Mouse (Mus musculus): ENCODE data around the gene Sumf2.
A peak's percentile ranks its signal among the peaks of the same experiment; 100 is the strongest.
"Not testable (repeated sequence)": the region's sequence is repeated elsewhere in the genome, so short reads cannot be mapped to it uniquely, and the experiment has no call there.

Gene Sumf2

DNA sequence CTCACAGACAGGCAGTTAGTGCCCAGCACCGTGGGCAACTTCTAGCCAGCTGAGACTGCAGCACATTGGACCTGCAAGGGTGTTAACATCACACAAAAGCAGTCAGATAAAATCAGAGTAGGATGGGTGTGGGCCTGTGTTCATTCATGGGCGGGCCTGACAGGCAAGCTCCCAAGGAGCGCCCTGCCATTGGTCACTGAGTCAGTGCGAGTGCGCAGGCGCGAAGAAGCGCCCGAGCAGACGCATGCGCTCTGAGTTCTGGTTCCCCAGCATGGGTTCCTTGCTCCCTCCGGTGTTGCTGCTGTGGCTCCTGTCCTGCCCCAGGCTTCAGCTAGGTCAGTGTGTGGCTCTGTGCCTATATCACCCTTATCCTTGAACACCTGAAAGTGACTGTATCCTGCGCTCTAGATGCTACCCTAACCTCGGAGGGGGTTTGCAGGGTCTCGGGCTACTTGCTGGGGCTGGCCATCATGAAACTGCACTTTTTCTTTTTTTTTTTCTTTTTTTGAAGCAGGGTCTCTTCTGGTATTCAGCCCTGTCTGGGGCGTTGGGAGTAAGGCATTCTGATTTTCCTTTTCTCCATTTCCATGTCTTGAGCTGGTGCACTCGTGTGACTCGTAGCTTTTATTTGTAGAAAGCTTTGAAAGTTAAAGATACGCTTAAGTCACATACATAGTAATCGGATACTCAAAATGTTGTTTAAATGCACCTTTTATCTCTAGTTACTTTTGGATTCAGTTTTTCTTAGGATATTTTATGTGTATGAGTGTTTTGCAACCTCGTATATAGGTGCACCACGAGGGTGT, at the start of gene Sumf2:
Gene Sumf2, plus strand, starts transcription at position 235 of the 806 bp plus-strand sequence.
- peak; percentile 96 to 97 for DNase-seq

DNA sequence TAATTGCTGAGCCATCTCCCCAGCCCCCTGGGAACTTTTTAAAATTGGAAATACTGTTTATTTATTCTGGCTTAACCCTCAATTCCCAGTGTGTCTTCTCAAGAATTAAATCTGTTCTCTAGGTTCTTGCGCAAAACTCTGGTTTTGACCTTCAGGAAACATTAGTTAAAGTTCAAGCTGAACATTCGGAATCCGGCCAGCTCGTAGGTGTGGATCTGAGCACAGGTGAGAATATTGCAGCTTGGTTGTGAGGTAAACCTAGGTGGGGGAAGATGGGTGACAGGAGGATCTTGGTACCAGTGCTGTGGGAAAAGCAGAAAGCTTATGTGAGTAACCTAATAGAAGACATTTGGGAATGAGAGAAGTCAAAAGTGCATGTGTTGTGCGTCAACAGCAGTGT, 1.9 kb upstream of the Sumf2 start:
- DNase-seq = no peak

DNA sequence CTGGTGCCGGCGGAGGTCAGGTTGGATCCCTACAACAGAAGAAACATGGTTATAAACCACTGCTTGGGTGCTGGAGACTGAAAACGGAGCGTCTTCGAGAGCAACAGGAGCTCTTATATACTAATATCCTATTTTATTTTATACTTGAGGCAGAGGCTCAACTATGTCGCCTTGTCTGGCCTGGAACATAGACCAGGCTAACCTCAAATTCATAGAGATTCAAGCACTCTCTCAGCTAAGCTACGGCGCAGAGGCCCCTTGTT, 703 bp downstream of the Sumf2 start:
- peak in 1 of 2 experiments; percentile 13 for DNase-seq

GRCm38 (mm10) chr5:129855163-129855562, 8.4 kb downstream of the Sumf2 start:
- peak in 1 of 2 experiments; percentile 37 for DNase-seq

DNA sequence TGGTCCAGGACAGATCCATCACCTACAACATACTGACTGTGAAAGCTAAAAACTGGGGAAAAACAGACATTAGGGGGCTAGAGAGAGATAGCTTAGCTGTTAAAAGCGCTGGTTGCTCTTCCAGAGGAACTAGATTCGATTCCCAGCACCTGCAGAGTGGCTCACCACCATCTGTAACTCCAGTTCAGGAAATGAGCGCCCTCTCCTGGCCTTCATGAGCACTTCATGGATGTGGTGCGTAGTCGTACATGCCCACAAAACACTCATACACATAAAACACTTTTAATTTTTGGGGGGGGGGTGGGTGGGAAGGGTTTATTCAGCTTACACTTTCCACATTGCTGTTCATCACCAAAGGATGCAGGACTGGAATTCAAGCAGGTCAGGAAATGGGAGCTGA, 9.6 kb downstream of the Sumf2 start:
- no peak for DNase-seq

DNA sequence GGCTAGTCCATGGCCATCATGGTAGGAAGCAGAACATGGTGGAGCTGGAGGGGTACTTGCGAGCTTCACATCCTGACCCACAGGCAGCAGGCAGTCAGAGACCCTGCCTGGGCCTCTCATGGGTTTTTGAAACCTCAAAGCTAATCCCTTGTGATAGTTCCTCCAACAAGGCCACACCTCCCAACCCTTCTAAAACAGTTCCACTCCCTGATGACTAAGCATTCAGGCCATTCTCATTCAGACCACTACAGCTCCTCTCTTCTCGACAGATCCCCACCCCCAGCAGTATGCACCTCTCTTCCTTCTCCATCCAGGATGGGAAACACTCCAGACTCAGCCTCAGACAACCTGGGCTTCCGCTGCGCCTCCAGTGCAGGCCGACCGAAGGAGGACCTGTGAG, 15.5 kb downstream of the Sumf2 start:
- DNase-seq = no peak

DNA sequence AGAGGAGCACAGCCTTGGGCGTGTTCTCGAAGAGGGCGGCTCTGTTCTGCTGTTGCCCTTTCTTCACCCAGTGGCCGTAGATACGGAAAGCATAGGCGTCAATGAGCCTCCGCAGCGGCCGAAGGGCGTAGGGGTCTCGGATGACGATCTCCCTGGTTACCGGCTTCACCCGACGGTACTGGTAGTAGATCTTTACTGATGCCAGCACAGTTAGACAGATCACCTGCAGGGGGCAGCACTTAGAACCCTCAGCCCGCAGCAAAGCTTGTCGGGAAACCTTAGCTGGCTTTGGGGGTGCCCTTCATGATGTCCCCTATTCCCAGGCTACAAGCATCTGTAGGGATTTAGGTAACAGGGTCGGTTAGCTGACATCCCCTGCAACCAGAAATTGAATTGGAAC, 17.7 kb downstream of the Sumf2 start:
- DNase-seq = peak; percentile 73 to 79

- no peak for DNase-seq
Measured at GRCm38 (mm10) chr5:129865841-129866240, 19.1 kb downstream of the Sumf2 start.

DNA sequence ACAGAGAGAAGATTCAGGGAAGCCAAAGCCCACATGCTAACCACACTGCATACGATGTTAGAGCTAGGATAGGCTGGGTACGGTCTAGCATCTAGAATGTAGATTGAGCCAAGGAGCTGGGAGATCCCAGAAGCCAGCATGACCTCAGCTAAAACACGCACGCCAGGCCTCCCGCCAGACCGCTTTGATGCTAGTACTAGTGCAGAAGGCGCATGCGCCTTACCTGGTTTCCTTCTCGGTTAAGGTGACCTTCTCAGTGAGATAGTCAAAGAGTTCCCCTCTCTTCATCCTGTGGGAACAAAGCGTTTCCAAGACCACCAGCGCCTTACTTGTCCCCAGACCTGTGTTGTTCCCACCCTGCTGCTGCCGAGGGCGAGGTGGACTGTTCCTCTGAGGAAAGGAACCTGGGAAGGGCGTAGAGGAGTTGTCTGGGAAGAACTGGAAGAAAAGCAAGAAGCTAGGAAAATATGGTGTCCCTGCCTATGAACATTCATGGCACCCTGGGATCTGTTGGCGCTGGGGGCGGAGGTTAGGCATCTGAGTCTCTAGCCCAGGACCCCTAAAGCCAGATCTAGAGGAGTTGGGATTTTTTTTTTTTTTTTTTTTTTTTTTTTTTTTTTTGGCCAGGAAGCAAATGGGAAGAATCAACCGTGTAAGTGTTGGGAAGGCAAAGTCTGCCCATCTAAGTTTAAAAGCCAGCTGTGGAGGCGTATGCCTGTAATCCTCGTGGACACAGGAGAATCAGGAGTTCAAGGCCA, 22.6 kb downstream of the Sumf2 start:
- DNase-seq = no peak

GRCm38 (mm10) chr5:129871238-129871637, 24.5 kb downstream of the Sumf2 start:
- DNase-seq = no peak

DNA sequence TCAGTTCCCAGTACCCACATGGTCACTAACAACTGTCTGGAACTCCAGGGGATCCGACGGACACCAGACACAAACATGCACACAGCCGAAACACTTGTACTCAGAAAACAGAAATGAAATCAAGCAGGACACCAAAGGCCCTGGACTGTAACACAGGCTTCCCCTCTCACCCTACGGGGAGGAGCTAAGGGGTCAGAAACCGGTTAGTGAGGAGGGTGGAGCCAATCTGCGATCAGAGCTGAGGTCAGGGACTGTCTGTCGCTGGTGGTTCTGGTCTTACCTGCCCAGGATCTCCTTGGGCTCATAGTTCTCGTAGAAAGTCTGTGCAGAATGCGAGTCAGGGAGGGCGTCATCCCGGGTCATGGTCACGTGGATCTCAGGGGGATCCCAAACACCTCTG, 27.2 kb downstream of the Sumf2 start:
- no peak for DNase-seq

DNA sequence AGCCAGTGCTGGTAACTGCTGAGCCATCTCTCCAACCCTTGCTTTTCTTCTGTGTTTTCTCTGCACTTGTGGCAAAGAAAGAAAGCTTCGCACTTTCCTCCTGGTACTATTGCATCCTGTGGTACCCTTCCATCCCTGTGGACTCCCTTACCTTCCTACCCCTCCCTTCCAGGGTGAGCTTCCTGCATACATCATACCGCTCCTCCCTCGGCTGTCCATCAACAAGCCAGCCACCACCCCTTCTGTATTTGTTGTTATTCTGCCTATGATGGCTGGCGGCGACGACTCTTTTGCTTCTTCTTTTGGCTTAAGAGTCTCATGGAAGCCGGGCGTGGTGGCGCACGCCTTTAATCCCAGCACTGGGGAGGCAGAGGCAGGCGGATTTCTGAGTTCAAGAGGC, 28.3 kb downstream of the Sumf2 start:
- DNase-seq = no peak

DNA sequence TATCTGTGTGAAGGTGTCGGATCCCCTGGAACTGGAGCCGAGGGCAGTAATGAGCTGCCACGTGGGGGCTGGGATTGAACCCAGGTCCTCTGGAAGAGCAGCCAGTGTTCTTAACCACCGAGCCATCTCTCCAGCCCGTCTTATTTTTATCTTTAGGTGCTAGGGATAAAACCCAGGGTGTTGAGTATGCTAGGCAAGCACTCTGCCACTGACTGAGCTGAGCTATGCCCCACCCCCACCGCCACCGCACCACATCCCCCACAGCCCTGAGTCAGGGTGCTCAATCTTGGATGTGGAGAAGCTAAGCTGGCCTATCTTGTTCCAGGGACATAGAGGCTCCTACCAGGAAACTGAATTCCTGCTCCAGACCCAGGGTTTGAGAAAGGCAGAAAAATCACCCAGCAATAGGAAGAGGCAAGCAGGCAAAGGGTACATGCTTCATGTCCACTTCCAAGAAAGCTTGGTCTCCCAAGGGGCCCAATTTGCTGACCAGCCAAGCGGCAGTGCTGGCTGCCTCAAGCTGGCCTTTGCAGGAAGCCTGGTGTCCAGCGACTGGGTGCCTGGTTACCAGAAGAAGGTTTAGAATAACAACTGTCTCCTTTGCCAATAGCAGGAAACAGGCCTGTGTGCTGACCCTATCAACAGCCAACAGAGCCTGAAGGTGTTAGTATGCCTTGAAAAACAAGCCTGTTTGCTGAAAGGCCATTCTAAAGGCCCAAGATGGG, 31.1 kb downstream of the Sumf2 start:
- DNase-seq = no peak

- peak; percentile 78 to 84 for DNase-seq
Measured at GRCm38 (mm10) chr5:129878946-129879345, 32.2 kb downstream of the Sumf2 start.

GRCm38 (mm10) chr5:129879888-129880287, 33.1 kb downstream of the Sumf2 start:
- DNase-seq = no peak

- peak in 1 of 2 experiments; percentile 11 for DNase-seq
Measured at GRCm38 (mm10) chr5:129886271-129886670, 39.5 kb downstream of the Sumf2 start.

DNA sequence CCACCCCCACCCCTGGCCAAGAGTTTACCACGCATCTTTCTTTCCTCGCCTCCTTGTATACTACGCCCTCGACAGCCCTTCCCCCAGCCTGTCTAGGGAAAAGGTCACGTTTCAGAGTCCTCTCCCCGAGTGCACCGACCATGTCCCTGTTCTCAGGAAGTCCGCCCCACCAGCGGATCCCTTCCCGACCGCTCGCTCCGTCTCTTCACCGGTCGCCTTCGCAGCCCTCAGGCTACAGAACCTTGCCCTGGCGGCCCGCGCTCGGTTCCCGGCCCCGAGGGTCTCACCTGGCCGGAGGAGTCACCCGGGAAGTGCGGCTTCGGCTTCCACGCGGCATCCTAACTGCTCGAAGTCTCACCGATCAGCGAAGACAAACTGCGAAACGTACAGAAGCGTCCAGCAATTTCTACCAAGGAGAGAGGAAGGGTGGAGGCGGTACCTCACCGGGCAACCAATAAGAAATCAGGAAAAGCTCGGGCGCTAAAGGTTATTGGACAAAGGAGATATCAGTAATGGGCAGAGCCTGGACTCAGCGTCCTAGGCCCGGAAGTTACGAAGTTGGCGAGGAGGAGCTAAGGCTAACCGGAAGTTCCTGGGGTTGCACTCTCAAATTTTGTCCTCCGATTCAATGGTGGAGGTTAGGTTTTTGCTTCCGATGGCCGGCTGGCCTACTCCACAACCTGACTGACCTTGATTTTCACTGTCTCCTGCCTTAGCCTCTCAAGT, 40.3 kb downstream of the Sumf2 start, which contains the start of gene Chchd2:
Gene Chchd2, minus strand, starts transcription at position 560 of the 726 bp plus-strand sequence.
- peak; percentile 88 to 93 for DNase-seq

DNA sequence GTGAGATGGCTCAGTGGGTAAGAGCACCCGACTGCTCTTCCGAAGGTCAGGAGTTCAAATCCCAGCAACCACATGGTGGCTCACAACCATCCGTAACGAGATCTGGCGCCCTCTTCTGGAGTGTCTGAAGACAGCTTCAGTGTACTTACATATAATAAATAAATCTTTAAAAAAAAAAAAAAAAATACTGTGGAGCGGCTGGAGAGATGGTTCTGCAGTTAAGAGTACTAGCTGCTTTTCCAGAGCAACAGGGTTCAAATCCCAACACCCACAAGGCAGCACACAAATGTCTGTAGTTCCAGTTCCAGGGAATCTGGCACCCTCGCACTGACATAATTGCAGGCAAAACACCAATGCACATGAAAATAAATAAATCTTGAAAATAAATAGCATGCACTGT, 43.6 kb downstream of the Sumf2 start:
- not testable (repeated sequence) for DNase-seq

GRCm38 (mm10) chr5:129895198-129896088, 48.7 kb downstream of the Sumf2 start, which contains the start of gene Zbed5:
Zbed5 (plus strand) TSS chr5:129895723.
- DNase-seq = peak; percentile 86 to 91

GRCm38 (mm10) chr5:129898449-129898848, 51.7 kb downstream of the Sumf2 start, which contains the start of gene Phkg1:
Phkg1 (minus strand) TSS chr5:129898549.
- DNase-seq = no peak

- DNase-seq = no peak
Measured at GRCm38 (mm10) chr5:129907775-129908174, 61.0 kb downstream of the Sumf2 start.

Data from kidney, postnatal 4 days (tissue).